Mouse (Mus musculus) forebrain, embryonic 14.5 days (tissue): ENCODE measurements around the gene Coq6. TPM values are rescaled to one million over a fixed set of nuclear protein-coding genes. Genes with fewer than 3 reads are reported as not detected.
"Not testable (repeated sequence)": the region's sequence is repeated elsewhere in the genome, so short reads cannot be mapped to it uniquely, and the experiment has no call there.

Experiments
- ATAC-seq: fragments of 200-750 bp; cut with Nextera tagmentation; 2 replicates; pipeline ENCODE4 v1.8.0; 2017; ENCODE audit warnings: mild to moderate bottlenecking, moderate library complexity
- DNase-seq: peaks from one replicate; pipeline ENCODE4 v3.0.0-alpha.2; 2015; ENCODE audit warnings: low spot score
- H3K27ac ChIP-seq: fragments of 300-500 bp; sonication (generic); 2 replicates; pipeline ENCODE4 v1.5.1; 2014; ENCODE audit warnings: low read depth, mild to moderate bottlenecking, control low read depth, low read length, moderate library complexity
- H3K27me3 ChIP-seq: fragments of 300-500 bp; sonication (generic); replicated peaks from 2 replicates; pipeline ENCODE4 v1.6.1; 2014; ENCODE audit warnings: low read length, control low read depth, mixed read lengths; ENCODE audit not compliant: control insufficient read depth, insufficient read depth
- H3K36me3 ChIP-seq: fragments of 300-500 bp; sonication (generic); 2 replicates; pipeline ENCODE4 v1.6.1; 2014; ENCODE audit warnings: low read length, control low read depth; ENCODE audit not compliant: control insufficient read depth, insufficient read depth
- H3K4me1 ChIP-seq: fragments of 300-500 bp; sonication (generic); 2 replicates; pipeline ENCODE4 v1.6.1; 2014; ENCODE audit warnings: antibody characterized with exemption, low read length, control low read depth; ENCODE audit not compliant: control insufficient read depth, insufficient read depth
- H3K4me2 ChIP-seq: fragments of 300-500 bp; sonication (generic); 2 replicates; pipeline ENCODE4 v1.6.1; 2014; ENCODE audit warnings: mild to moderate bottlenecking, control low read depth, low read length
- H3K4me3 ChIP-seq: fragments of 300-500 bp; sonication (generic); 2 replicates; pipeline ENCODE4 v1.5.1; 2014; ENCODE audit warnings: low read depth, low read length, control low read depth
- H3K9ac ChIP-seq: fragments of 300-500 bp; sonication (generic); 2 replicates; pipeline ENCODE4 v1.6.1; 2014; ENCODE audit warnings: mild to moderate bottlenecking, low read length, control low read depth, moderate library complexity
- H3K9me3 ChIP-seq: fragments of 300-500 bp; sonication (generic); replicated peaks from 2 replicates; pipeline ENCODE4 v1.6.1; 2016; ENCODE audit warnings: low read length, control low read depth, mixed read lengths; ENCODE audit not compliant: control insufficient read depth
- WGBS: fragments of 180-500 bp; shearing (Covaris S2); extraction: QIAGEN DNeasy Blood & Tissue Kit; methylation state at CpG from one replicate; pipeline ENCODE4 v1.1.7; 2014; 5-methylcytosine and 5-hydroxymethylcytosine counted together
- polyA plus RNA-seq: library from polyadenylated mRNA; unstranded; fragments of >200 nt; fragmentation: Nextera tagmentation; extraction: Ambion mirVana; gene quantifications from 2 replicates; pipeline ENCODE4 v1.2.1, GENCODE M21; 2014

The Coq6 gene
- 48.6 and 57.6 TPM in 2 replicates for polyA plus RNA-seq

DNA sequence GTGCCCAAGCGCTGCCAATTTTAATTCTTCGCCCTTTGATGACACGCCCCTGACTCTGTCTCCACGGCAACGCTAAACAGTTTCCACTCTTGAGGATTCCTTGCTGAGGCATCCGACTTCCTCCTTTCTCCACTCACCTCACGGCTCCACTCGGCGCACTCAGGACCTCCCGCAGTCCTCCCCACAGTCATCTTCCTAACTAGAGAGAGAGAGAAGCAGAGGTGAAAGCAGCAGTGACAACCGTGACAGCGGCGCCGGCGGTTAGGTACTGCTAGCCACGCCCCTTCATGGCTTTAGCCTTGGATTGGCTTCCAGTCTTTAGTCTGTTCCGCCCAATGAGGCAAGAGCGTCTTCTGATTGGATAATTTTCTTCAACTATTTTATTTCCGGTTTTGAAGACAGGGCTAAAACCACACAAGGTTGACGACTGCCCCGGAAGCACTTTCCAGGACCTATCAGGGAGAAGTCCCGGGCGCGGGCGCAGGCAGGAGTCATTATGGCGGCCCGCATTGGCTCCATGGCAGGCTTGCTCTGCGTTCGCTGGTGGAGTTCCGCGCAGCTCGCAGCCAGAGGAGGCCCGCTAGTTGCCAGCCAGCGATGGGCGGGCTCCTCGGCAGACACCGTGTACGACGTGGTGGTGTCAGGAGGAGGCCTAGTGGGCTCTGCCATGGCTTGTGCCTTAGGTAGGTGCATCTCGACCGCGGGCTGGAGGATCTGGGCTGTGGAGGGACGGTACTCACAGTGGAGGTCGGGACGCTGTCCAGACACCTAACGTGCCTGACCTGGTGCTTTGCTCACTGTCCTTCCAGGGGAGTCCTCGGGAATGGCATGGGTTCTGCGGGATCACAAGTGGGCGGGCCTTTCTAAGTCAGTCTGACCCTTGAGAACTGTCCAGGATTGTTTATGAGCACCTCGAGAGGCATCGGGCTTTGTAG lies at the start of gene Coq6, which contains the start of gene Fam161b:
Coq6 (plus strand) TSS at position 103 of the 935 bp plus-strand sequence.
Fam161b (minus strand) TSS at position 279 of the 935 bp plus-strand sequence.
- Histone ChIP-seq H3K36me3 (peaks cover 9% of the 10 kb centered on the region), H3K9me3 (no peaks in the 10 kb centered on the region), H3K4me3 (peak within 1 kb of the TSS; percentile 97), H3K9ac (peak within 1 kb of the TSS; percentile 87), H3K27me3 (no peaks in the 10 kb centered on the region), H3K4me2 (peak within 1 kb of the TSS; percentile 88), H3K27ac (peak within 1 kb of the TSS; percentile 66), H3K4me1 (peaks cover 13% of the 10 kb centered on the region)
- DNase-seq (peak; percentile 100), ATAC-seq (peak; percentile 99)
- under 1% methylated on average over 51 of the region's 51 CpGs for WGBS

DNA sequence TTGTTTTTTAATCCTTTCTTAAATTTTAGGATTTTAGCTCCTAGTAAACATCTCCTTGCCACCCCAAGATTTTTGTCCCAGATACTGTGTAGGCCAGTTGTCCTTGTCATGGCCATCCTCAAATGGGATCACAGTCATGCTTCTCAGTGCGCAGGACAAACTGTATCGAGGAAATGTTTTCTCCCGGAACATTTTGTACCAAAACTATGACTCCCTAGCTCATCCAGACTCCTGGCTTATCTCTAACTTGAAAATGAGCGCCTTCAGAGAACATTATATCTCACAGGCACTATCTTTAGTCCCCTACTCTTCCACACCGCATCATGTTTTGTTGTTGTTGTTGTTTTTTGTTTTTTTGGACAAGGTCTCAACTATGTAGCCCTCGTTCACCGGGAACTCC lies 45.5 kb upstream of the Coq6 start:
- Histone ChIP-seq H3K27ac (no peak overlapping the region), H3K4me3 (peak overlapping the region; percentile 98), H3K4me1 (peaks cover 12% of the 10 kb centered on the region), H3K27me3 (no peaks in the 10 kb centered on the region), H3K36me3 (no peaks in the 10 kb centered on the region), H3K9me3 (no peaks in the 10 kb centered on the region), H3K9ac (peak overlapping the region; percentile 97), H3K4me2 (peak overlapping the region; percentile 89)
- no peak for DNase-seq
- 0 out of 2 replicates have a peak, but pooled peaks have one; percentile 2 for ATAC-seq
- WGBS: 46% methylated on average over 7 of the region's 7 CpGs

DNA sequence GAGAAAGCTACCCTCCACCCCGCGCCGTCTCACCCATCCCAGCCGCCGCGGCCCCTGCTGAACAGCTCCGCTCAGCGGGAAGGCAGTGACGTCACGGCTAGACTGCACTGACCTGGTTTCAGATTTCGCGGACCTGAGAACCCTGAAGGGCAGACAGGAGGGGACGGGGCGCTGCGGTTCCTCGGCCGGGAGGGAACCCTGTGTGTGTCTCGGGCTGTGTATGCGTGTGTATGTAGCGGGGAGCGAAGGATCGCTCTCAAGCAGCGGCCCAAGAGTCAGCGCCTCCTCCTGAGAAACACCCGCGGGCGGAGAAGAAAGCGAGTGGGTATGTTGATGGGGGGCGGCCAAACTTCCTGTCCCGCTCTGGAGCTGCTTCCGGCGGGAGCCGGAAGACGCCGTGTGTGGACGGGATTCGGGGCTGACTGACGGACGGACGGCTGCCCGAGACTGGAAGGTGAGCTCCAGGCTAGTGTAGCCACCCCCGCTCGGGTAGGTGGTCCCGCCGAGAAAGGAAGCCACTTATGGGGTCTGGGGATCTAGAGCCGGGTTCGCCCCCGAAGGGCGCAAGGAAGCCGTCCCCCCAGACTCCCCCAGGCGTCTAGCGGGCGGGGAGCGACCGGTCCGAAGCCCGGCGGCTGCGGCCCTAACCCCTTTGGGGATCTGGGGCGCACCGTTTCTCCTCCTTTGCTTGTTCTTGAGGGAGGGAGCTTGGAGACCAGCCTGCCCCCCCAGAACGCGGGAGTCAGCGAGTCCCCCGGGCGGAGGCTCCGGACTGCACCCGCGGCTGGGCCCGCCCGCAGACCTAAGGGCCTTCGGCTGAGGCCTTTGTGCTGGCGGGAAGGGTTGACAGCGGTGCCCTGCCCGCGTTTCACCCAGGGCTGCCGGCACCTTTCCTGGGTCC lies 44.5 kb upstream of the Coq6 start, which contains the start of gene Zfp410:
Zfp410 (plus strand) TSS at position 132 of the 901 bp plus-strand sequence.
- H3K27ac ChIP-seq: peak within 1 kb of the TSS; percentile 95
- H3K4me2 ChIP-seq: peak within 1 kb of the TSS; percentile 89
- ATAC-seq: peak; percentile 96
- H3K4me1 ChIP-seq: peaks cover 12% of the 10 kb centered on the region
- H3K4me3 ChIP-seq: peak within 1 kb of the TSS; percentile 98
- under 1% methylated on average over 77 of the region's 77 CpGs for WGBS
- no peaks in the 10 kb centered on the region for H3K27me3 ChIP-seq
- no peaks in the 10 kb centered on the region for H3K36me3 ChIP-seq
- no peaks in the 10 kb centered on the region for H3K9me3 ChIP-seq
- peak within 1 kb of the TSS; percentile 97 for H3K9ac ChIP-seq
- peak; percentile 89 for DNase-seq

DNA sequence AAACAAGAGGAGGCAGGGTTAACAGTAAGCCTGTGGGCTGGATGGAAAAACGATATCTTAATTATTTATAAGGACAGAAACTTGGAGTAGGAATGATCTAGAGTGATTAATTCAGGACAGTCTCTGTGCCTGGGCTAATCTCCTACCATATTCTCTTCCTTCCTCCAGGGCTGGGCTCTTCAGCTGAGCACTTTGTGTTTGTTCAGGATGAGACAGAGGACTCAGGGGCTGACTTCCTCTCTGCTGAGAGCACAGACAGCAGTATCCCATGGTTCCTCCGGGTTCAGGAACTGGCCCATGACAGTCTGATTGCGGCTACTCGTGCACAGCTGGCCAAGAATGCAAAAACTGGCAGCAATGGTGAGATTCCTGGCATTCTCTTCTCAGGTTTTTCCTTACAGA lies 34.3 kb upstream of the Coq6 start:
- Histone ChIP-seq H3K4me3 (no peak overlapping the region), H3K4me1 (no peaks in the 10 kb centered on the region), H3K27ac (no peak overlapping the region), H3K4me2 (no peak overlapping the region), H3K9me3 (no peaks in the 10 kb centered on the region), H3K27me3 (no peaks in the 10 kb centered on the region), H3K36me3 (peaks cover 80% of the 10 kb centered on the region), H3K9ac (no peak overlapping the region)
- WGBS: 93% methylated on average over 4 of the region's 4 CpGs
- no peak for DNase-seq
- no peak for ATAC-seq

GRCm38 (mm10) chr12:84336963-84337625 lies 24.4 kb upstream of the Coq6 start:
- H3K4me2 ChIP-seq: no peak overlapping the region
- DNase-seq: no peak
- H3K27me3 ChIP-seq: no peaks in the 10 kb centered on the region
- no peak overlapping the region for H3K4me3 ChIP-seq
- no peak overlapping the region for H3K9ac ChIP-seq
- no peaks in the 10 kb centered on the region for H3K9me3 ChIP-seq
- 93% methylated on average over 11 of the region's 11 CpGs for WGBS
- H3K4me1 ChIP-seq: no peaks in the 10 kb centered on the region
- no peak for ATAC-seq
- H3K36me3 ChIP-seq: peaks cover 85% of the 10 kb centered on the region
- H3K27ac ChIP-seq: no peak overlapping the region

GRCm38 (mm10) chr12:84347192-84347591 lies 14.3 kb upstream of the Coq6 start:
- Histone ChIP-seq H3K9me3 (no peaks in the 10 kb centered on the region), H3K9ac (no peak overlapping the region), H3K4me2 (no peak overlapping the region), H3K27me3 (no peaks in the 10 kb centered on the region), H3K36me3 (peaks cover 74% of the 10 kb centered on the region), H3K4me3 (no peak overlapping the region), H3K27ac (no peak overlapping the region), H3K4me1 (no peaks in the 10 kb centered on the region)
- 40% methylated on average over 2 of the region's 2 CpGs for WGBS
- no peak for ATAC-seq
- peak; percentile 8 for DNase-seq

DNA sequence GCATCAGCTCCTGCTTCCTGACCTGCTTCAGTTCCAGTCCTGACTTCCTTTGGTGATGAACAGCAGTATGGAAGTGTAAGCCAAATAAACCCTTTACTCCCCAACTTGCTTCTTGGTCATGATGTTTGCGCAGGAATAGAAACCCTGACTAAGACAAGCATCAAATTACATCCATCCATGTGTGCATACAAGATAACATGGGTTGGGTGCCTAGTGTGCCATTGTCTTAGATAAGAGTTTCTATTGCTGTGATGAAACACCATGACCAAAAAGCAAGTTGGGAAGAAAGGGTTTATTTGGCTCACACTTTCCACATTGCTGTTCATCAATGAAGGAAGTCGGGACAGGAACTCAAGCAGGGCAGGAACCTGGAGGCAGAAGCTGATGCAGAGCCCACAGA lies 2.8 kb upstream of the Coq6 start:
- Histone ChIP-seq H3K36me3 (peaks cover 32% of the 10 kb centered on the region), H3K4me1 (peaks cover 13% of the 10 kb centered on the region)
- H3K27me3 ChIP-seq, DNase-seq, H3K9me3 ChIP-seq, H3K4me3 ChIP-seq, H3K9ac ChIP-seq, H3K27ac ChIP-seq, H3K4me2 ChIP-seq, ATAC-seq: not testable (repeated sequence)
- WGBS: 83% methylated on average over 2 of the region's 2 CpGs

- ATAC-seq (no peak), DNase-seq (no peak)
- Histone ChIP-seq H3K4me2 (peak overlapping the region; percentile 88), H3K4me3 (peak overlapping the region; percentile 97), H3K27me3 (no peaks in the 10 kb centered on the region), H3K27ac (no peak overlapping the region), H3K9ac (no peak overlapping the region; the same call in 1 of the 2 replicates), H3K36me3 (peaks cover 5% of the 10 kb centered on the region), H3K9me3 (no peaks in the 10 kb centered on the region), H3K4me1 (peaks cover 13% of the 10 kb centered on the region)
- WGBS: 77% methylated on average over 2 of the region's 2 CpGs
Observed at GRCm38 (mm10) chr12:84362872-84363271, 1.4 kb downstream of the Coq6 start.
